Mouse (Mus musculus) G1E (cell line): Measurements from ENCODE around the gene Lypd5. TPM values are rescaled to one million over a fixed set of nuclear protein-coding genes. Genes with fewer than 3 reads are reported as not detected.
A peak's percentile ranks its signal among the peaks of the same experiment; 100 is the strongest.

Experiments
- ATAC-seq: 2 replicates; pipeline ENCODE4 v1.8.0; 2016; ENCODE audit warnings: mild to moderate bottlenecking; ENCODE audit not compliant: insufficient number of reproducible peaks, poor library complexity, low FRiP score, severe bottlenecking; ENCODE audit errors: extremely low read depth
- DNase-seq: peaks from one replicate; pipeline ENCODE4 v3.0.0; 2012; ENCODE audit warnings: low spot score
- H3K27me3 ChIP-seq: 2 replicates; pipeline ENCODE4 v1.6.1; 2012; ENCODE audit warnings: mild to moderate bottlenecking, low read length, inconsistent platforms; ENCODE audit not compliant: insufficient read depth
- H3K36me3 ChIP-seq: replicated peaks from 2 replicates; pipeline ENCODE3; 2012; ENCODE audit warnings: mild to moderate bottlenecking, inconsistent platforms
- H3K4me1 ChIP-seq: 2 replicates; pipeline ENCODE4 v1.6.1; 2012; ENCODE audit warnings: low read depth, low read length, inconsistent platforms, mixed read lengths; ENCODE audit not compliant: insufficient read depth
- H3K4me3 ChIP-seq: 2 replicates; pipeline ENCODE4 v1.5.1; 2012; ENCODE audit warnings: low read depth, mild to moderate bottlenecking, inconsistent platforms, low read length, moderate library complexity, mixed read lengths
- H3K9me3 ChIP-seq: replicated peaks from 2 replicates; pipeline ENCODE4 v1.6.1; 2012; ENCODE audit warnings: inconsistent platforms
- CTCF ChIP-seq: IDR thresholded peaks from 2 replicates; pipeline ENCODE4 v1.5.1; 2012; ENCODE audit warnings: low read depth, low read length, inconsistent platforms, mixed read lengths
- GATA1 ChIP-seq: IDR thresholded peaks from 2 replicates; pipeline ENCODE4 v1.6.1; 2012; ENCODE audit warnings: borderline replicate concordance, low read length, inconsistent platforms, mixed read lengths
- GATA2 ChIP-seq: IDR thresholded peaks from 2 replicates; pipeline ENCODE4 v1.6.1; 2012; ENCODE audit warnings: low read depth, low read length, inconsistent platforms, borderline replicate concordance
- POLR2AphosphoS5 ChIP-seq: IDR thresholded peaks from 2 replicates; pipeline ENCODE4 v1.6.1; 2012; ENCODE audit warnings: low read depth, low read length, inconsistent platforms; ENCODE audit not compliant: insufficient replicate concordance
- TAL1 ChIP-seq: conservative IDR thresholded peaks from 2 replicates; pipeline ENCODE4 v1.6.1; 2012; ENCODE audit warnings: low read depth, low read length, inconsistent platforms, mixed read lengths
- polyA plus RNA-seq: library from polyadenylated mRNA; stranded (reverse); fragments of >175 nt; gene quantifications from 2 replicates; pipeline ENCODE4 v1.2.3, GENCODE M21; 2012
- total RNA-seq, 2 experiments: library from RNA; stranded (forward) in 1 of 2; stranded (reverse) in 1 of 2; fragments of 200-1000 nt in 1 of 2; fragments of >200 nt in 1 of 2; fragmentation: Nextera tagmentation in 1 of 2; gene quantifications; 2 replicates each; pipeline ENCODE4 v1.2.3; 2014 to 2017

Lypd5 gene
- total and polyA plus RNA-seq, 3 experiments = not detected

DNA sequence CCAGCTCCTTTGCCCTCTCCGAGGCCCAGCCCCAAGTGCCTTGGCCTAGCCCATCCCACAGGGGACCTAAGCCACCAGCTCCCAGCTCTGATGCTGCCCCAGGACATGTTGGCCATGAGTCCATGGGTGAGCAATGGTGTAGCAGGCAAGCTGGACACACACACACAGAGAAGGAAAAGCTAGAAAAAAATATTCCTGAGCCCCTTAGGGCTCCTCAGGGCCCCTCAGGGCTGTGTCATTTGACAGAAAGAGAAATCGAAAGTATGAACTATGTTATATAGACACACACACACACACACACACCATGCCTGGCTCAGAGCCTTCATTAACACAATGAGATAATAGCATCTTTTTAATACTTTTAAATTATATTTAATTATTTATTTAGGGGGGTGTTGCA, 31.4 kb downstream of the Lypd5 start:
- Histone ChIP-seq H3K27me3 (no peaks in the 10 kb centered on the region), H3K4me3 (no peak overlapping the region), H3K36me3 (peaks cover 97% of the 10 kb centered on the region), H3K9me3 (no peaks in the 10 kb centered on the region), H3K4me1 (peaks cover 87% of the 10 kb centered on the region)
- ATAC-seq = no peak
- TF ChIP-seq POLR2AphosphoS5 (no peak), GATA1 (no peak), TAL1 (no peak), GATA2 (no peak), CTCF (no peak)
- no peak for DNase-seq

DNA sequence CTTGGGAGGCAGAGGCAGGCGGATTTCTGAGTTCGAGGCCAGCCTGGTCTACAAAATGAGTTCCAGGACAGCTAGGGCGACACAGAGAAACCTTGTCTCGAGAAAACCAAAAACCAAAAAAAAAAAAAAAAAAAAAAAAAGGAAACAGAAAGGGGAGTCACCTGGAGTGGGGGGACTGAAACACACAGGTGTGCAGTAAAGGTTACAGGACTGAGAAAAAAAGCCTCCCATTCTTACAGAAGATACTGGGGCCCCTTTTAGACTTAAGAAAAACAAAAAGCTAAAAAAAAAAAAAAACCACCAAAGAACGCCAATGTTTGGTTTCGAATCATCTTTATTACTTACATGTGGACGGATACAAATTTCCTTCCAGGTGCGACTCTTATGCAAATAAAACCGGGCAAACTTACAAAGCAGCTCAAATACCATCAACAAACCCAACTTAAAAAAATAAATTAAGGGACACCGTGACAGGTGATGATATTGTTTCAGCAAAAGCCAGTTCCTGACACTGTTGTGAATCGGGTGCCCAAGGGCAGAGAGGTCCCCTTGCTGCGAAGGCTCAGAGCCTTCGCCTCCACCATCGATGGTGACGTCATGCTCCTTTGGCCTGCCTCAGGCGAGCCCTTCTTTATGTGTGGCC, 33.9 kb downstream of the Lypd5 start:
- TF ChIP-seq TAL1 = no peak
- TF ChIP-seq GATA2 = no peak
- no peak for TF ChIP-seq CTCF
- H3K36me3 ChIP-seq = peaks cover 99% of the 10 kb centered on the region

DNA sequence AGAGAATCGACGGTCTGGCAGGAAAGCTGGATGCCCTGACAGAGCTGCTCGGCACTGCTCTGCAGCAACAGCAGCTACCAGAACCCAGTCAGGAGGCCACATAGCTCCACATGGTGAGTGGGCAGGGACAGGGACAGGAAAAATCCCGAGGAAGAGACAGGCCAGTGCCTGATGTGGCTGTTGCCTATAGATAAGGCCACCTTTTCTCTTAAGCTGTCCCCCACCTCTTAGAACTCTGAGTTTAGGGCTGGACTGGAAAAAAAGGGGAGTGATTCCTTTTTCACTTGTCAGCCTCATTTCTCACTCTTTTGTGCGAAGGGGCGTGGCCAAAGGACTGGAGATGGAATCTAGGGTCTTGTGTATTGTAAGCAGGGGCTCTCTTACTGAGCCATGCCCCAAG, 35.1 kb downstream of the Lypd5 start:
- H3K4me3 ChIP-seq = peak overlapping the region; percentile 55; the same call in 1 of the 2 replicates
- H3K9me3 ChIP-seq = no peaks in the 10 kb centered on the region
- H3K36me3 ChIP-seq = peaks cover 94% of the 10 kb centered on the region
- DNase-seq (no peak), ATAC-seq (peak; percentile 29; the same call in 1 of the 2 replicates)
- TF ChIP-seq TAL1 = peak; percentile 74
- TF ChIP-seq POLR2AphosphoS5 = no peak
- TF ChIP-seq GATA2 = no peak
- no peak for TF ChIP-seq GATA1
- peaks cover 90% of the 10 kb centered on the region for H3K4me1 ChIP-seq
- no peaks in the 10 kb centered on the region for H3K27me3 ChIP-seq

More for the DNA sequence above, 33.9 kb downstream of the Lypd5 start:
- DNase-seq (no peak), ATAC-seq (no peak)
- Histone ChIP-seq H3K9me3 (no peaks in the 10 kb centered on the region), H3K4me1 (peaks cover 91% of the 10 kb centered on the region), H3K4me3 (peak overlapping the region; percentile 0; the same call in 1 of the 2 replicates), H3K27me3 (no peaks in the 10 kb centered on the region)

DNA sequence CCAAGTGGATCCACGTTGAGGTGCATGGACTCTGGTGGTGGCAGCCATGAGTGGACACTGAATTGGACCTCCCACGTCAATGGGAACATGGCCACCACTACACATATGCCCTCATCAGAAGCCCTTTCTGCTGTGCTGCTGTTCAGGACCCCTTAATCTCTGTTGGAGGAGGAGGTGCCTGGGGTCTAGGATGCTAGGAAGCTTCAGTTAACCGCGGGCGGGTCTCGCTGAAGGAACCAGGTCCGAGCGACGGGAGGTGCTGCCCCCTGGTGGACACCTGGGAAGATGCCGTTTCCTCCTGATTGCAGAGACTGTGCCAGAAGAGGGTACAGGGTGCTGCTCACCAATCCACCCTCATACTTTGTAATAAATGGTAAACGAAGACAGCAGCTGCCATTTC, 35.8 kb downstream of the Lypd5 start:
- no peak for DNase-seq
- TF ChIP-seq CTCF (peak; percentile 71), GATA2 (no peak)
- peaks cover 90% of the 10 kb centered on the region for H3K36me3 ChIP-seq
- peaks cover 90% of the 10 kb centered on the region for H3K4me1 ChIP-seq
- H3K9me3 ChIP-seq = no peaks in the 10 kb centered on the region
- ATAC-seq = no peak
- peak overlapping the region; percentile 38; the same call in 1 of the 2 replicates for H3K4me3 ChIP-seq
- H3K27me3 ChIP-seq = no peaks in the 10 kb centered on the region

DNA sequence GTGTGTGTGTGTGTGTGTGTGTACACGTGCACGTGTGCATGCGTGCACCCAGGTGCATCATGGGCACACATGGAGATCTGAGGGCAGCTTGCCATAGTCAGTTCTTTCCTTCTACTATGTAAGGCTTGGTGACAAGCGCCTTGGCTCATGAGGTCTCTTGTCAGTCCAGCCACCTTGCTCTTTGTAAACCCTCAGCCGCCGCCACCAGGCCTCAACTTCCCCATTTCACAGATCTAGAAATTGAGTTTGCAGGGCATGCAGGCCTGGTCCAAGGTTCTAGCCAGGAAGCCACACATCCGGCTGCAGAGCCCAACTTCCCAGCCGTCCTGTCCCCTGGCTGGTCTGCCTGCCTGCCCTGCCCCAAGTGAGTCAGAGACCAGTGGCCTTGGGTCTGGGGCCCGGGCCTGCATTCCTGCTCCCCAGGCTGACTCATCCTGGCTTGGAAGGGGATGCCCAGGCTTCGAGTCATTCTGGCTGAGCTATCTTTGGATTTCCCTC, 38.1 kb downstream of the Lypd5 start:
- ATAC-seq (peak; percentile 55), DNase-seq (peak; percentile 66)
- Histone ChIP-seq H3K27me3 (no peaks in the 10 kb centered on the region), H3K4me1 (peaks cover 91% of the 10 kb centered on the region), H3K9me3 (no peaks in the 10 kb centered on the region), H3K4me3 (peak overlapping the region; percentile 62; the same call in 1 of the 2 replicates), H3K36me3 (peaks cover 68% of the 10 kb centered on the region)
- TF ChIP-seq GATA2 (no peak), GATA1 (no peak), POLR2AphosphoS5 (0 out of 2 replicates have a peak, but pooled peaks have one; percentile 54), CTCF (no peak), TAL1 (peak; percentile 68)

DNA sequence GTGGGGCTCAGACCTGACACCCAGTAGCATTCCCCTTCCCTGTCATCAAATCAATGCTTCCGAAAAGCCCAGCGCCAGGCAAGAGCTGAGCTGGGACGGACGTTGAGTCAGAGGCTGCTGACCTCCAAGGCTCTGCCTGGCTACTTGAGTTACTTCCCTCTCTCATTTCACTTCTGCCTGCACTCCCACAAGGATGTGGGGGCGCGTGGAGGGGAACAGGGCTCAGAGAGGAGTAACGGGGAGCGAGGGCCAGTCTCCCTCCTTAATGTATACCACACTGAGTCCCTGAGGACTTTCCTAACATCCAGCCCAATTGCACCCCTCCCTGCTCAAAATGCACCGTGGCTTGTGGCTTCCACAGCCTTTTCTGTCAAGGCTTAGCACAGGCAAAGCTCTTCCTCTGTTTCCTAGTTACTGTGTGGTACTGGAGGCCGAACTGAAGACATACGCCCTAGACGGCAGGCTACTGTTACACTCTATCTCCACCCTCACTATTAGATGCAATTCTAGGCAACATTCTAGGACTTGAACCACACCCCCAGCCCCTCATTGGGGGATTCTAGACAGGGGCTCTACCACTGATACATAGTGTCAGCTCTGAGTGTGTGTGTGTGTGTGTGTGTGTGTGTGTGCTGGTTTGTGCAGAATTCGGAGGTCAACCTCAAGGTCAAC, 40.7 kb downstream of the Lypd5 start:
- no peaks in the 10 kb centered on the region for H3K27me3 ChIP-seq
- ATAC-seq = no peak
- no peak for TF ChIP-seq GATA1
- no peak for TF ChIP-seq POLR2AphosphoS5
- no peak for TF ChIP-seq GATA2
- no peak for TF ChIP-seq TAL1
- peak overlapping the region; percentile 19; the same call in 1 of the 2 replicates for H3K4me3 ChIP-seq
- peaks cover 91% of the 10 kb centered on the region for H3K4me1 ChIP-seq
- no peak for DNase-seq
- peaks cover 52% of the 10 kb centered on the region for H3K36me3 ChIP-seq
- H3K9me3 ChIP-seq = no peaks in the 10 kb centered on the region
